Mouse (Mus musculus) liver, embryonic 11.5 days (tissue): ENCODE measurements around the gene Pak1. TPM values are rescaled to one million over a fixed set of nuclear protein-coding genes. Genes with fewer than 3 reads are reported as not detected.

Experiments used
- polyA plus RNA-seq: library from polyadenylated mRNA; unstranded; fragments of >200 nt; fragmentation: Nextera tagmentation; extraction: Ambion mirVana; gene quantifications from 2 replicates; pipeline ENCODE4 v1.2.1, GENCODE M21; 2014

The Pak1 gene
- polyA plus RNA-seq, 1 experiment from 2014 or later = 15.4 TPM

Other genes with a start within 250 kb of the Pak1 start
- 24.5 and 25.3 TPM in 2 replicates for gene Aamdc, start 209.0 kb upstream of the Pak1 start, polyA plus RNA-seq
- 14.5 and 14.8 TPM in 2 replicates for gene Rsf1, start 208.7 kb upstream of the Pak1 start, polyA plus RNA-seq
- gene Clns1a, start 91.9 kb upstream of the Pak1 start, polyA plus RNA-seq = 187 and 208 TPM in 2 replicates
- gene Aqp11, start 50.3 kb upstream of the Pak1 start, polyA plus RNA-seq = 18.9 and 19.8 TPM in 2 replicates
- not detected in 2 replicates for gene Gdpd4, start 131.4 kb downstream of the Pak1 start, polyA plus RNA-seq